Mouse (Mus musculus): ENCODE data around the gene Mrap. TPM values are rescaled to one million over a fixed set of nuclear protein-coding genes. Genes with fewer than 3 reads are reported as not detected.

The Mrap gene
- total and polyA plus RNA-seq, 3 experiments = not detected

- no peak overlapping the region; the same call in 1 of the 2 replicates for H3K4me2 ChIP-seq (ENCODE audit: insufficient read depth, low read depth, poor library complexity, severe bottlenecking)
- no peak overlapping the region for H3K4me3 ChIP-seq (replicated peaks in 1 of 3; ENCODE audit: low read depth in 2 of 3, low read length in 2 of 3, poor library complexity in 1 of 3)
- in situ Hi-C loops (cut with MboI; ENCODE audit: low pct_ligation_motif_present, low pct_unique_long_range_greater_than_20kb, low sequenced_read_pairs) (loop anchor here (25.0 kb wide), 1 partner anchor 323 kb away; the partner anchor contains the start of gene Hunk), dilution Hi-C loops (cut with MboI; ENCODE audit: extremely low pct_ligation_motif_present, extremely low pct_unique_long_range_greater_than_20kb, low sequenced_read_pairs) (no loop called here)
- H3K27ac ChIP-seq (ENCODE audit: insufficient read depth, low read depth) = no peak overlapping the region
- no peak for DNase-seq (ENCODE audit: extremely low read depth)
- no peaks in the 10 kb centered on the region for H3K79me2 ChIP-seq (replicated peaks; ENCODE audit: control insufficient read depth, extremely low read depth, insufficient read depth, poor library complexity, severe bottlenecking)
- H3K4me1 ChIP-seq (ENCODE audit: control insufficient read depth in 1 of 2, insufficient read depth in 2 of 2) = peaks cover 7 to 17% of the 10 kb centered on the region in 2 experiments; a peak in 3 of 4 replicates
- no peak overlapping the region for H3K9ac ChIP-seq (ENCODE audit: insufficient read depth, low read depth)
- no peak for TF ChIP-seq MAZ (IDR thresholded peaks at IDR 0.05; ENCODE audit: low read depth, low read length)
- TF ChIP-seq POLR2AphosphoS2 (IDR thresholded peaks at IDR 0.05; ENCODE audit: low read depth, low read length) = no peak
- TF ChIP-seq BHLHE40 (IDR thresholded peaks at IDR 0.05; ENCODE audit: low read depth, low read length) = peak; percentile 55
- no peak for TF ChIP-seq KAT2A (IDR thresholded peaks at IDR 0.05; ENCODE audit: insufficient replicate concordance, low read length)
- TF ChIP-seq ZKSCAN1 (IDR thresholded peaks at IDR 0.05; ENCODE audit: borderline replicate concordance, low read depth, low read length) = no peak
- TF ChIP-seq ZNF384 (IDR thresholded peaks at IDR 0.05; ENCODE audit: low read depth, low read length) = no peak
- TF ChIP-seq RCOR1 (conservative IDR thresholded peaks at IDR 0.05; ENCODE audit: low read depth, low read length) = no peak
- no peak for TF ChIP-seq ZMIZ1 (IDR thresholded peaks at IDR 0.05; ENCODE audit: low read depth, low read length)
- peaks cover 5% of the 10 kb centered on the region for H3K9me3 ChIP-seq (replicated peaks; ENCODE audit: low read length)
- no peaks in the 10 kb centered on the region for H3K36me3 ChIP-seq (replicated peaks in 1 of 2; ENCODE audit: control insufficient read depth in 1 of 2, insufficient read depth in 1 of 2, low read length in 1 of 2)
- peaks cover 60% of the 10 kb centered on the region for H3K27me3 ChIP-seq (replicated peaks)
Observed at GRCm38 (mm10) chr16:90710313-90710712, 27.7 kb upstream of the Mrap start.

GRCm38 (mm10) chr16:90724051-90724450 is 14.0 kb upstream of the Mrap start:
- Histone ChIP-seq H3K79me2 (replicated peaks; ENCODE audit: control insufficient read depth, extremely low read depth, insufficient read depth, poor library complexity, severe bottlenecking) (peaks cover 7% of the 10 kb centered on the region), H3K27ac (ENCODE audit: insufficient read depth, low read depth) (no peak overlapping the region), H3K9me3 (replicated peaks; ENCODE audit: low read length) (peaks cover 4% of the 10 kb centered on the region), H3K4me1 (ENCODE audit: control insufficient read depth in 1 of 2, insufficient read depth in 2 of 2) (peaks cover 3 to 14% of the 10 kb centered on the region in 2 experiments; a peak in 2 of 4 replicates), H3K27me3 (replicated peaks) (no peaks in the 10 kb centered on the region), H3K36me3 (replicated peaks in 1 of 2; ENCODE audit: control insufficient read depth in 1 of 2, insufficient read depth in 1 of 2, low read length in 1 of 2) (peaks cover 33 to 58% of the 10 kb centered on the region in 2 experiments), H3K4me2 (ENCODE audit: insufficient read depth, low read depth, poor library complexity, severe bottlenecking) (no peak overlapping the region), H3K4me3 (replicated peaks in 1 of 3; ENCODE audit: low read depth in 2 of 3, low read length in 2 of 3, poor library complexity in 1 of 3) (no peak overlapping the region), H3K9ac (ENCODE audit: insufficient read depth, low read depth) (no peak overlapping the region)
- DNase-seq (ENCODE audit: extremely low read depth) = no peak
- TF ChIP-seq ZNF384 (IDR thresholded peaks at IDR 0.05; ENCODE audit: low read depth, low read length) = no peak
- TF ChIP-seq MYC (IDR thresholded peaks at IDR 0.05; ENCODE audit: low read depth, low read length) = no peak
- no peak for TF ChIP-seq ETS1 (conservative IDR thresholded peaks at IDR 0.05; ENCODE audit: low read depth, low read length)
- no peak for TF ChIP-seq MAFK (IDR thresholded peaks at IDR 0.05; ENCODE audit: insufficient replicate concordance, low read length)
- no peak for TF ChIP-seq MEF2A (IDR thresholded peaks at IDR 0.05; ENCODE audit: borderline replicate concordance, low read depth, low read length)
- TF ChIP-seq TCF12 (IDR thresholded peaks at IDR 0.05; ENCODE audit: low read depth, low read length) = no peak
- no peak for TF ChIP-seq HCFC1 (IDR thresholded peaks at IDR 0.05; ENCODE audit: low read depth, low read length)
- no peak for TF ChIP-seq EP300 (IDR thresholded peaks at IDR 0.05; ENCODE audit: low read length)
- TF ChIP-seq KAT2A (IDR thresholded peaks at IDR 0.05; ENCODE audit: insufficient replicate concordance, low read length) = no peak
- no peak for TF ChIP-seq GABPA (IDR thresholded peaks at IDR 0.05; ENCODE audit: insufficient replicate concordance, low read depth, low read length)
- TF ChIP-seq ELF1 (IDR thresholded peaks at IDR 0.05; ENCODE audit: low read depth, low read length) = no peak
- no peak for TF ChIP-seq TBP (conservative IDR thresholded peaks at IDR 0.05; ENCODE audit: low read depth, low read length)
- no peak for TF ChIP-seq BHLHE40 (IDR thresholded peaks at IDR 0.05; ENCODE audit: low read depth, low read length)
- TF ChIP-seq POLR2AphosphoS2 (IDR thresholded peaks at IDR 0.05; ENCODE audit: low read depth, low read length) = no peak
- no peak for TF ChIP-seq POLR2A (IDR thresholded peaks at IDR 0.05; ENCODE audit: low read depth, low read length)
- no peak for TF ChIP-seq ZC3H11A (IDR thresholded peaks at IDR 0.05; ENCODE audit: low read depth, low read length)
- TF ChIP-seq CHD2 (IDR thresholded peaks at IDR 0.05; ENCODE audit: low read length) = no peak
- TF ChIP-seq RCOR1 (conservative IDR thresholded peaks at IDR 0.05; ENCODE audit: low read depth, low read length) = no peak
- no peak for TF ChIP-seq PAX5 (IDR thresholded peaks at IDR 0.05; ENCODE audit: low read length)
- TF ChIP-seq RAD21 (IDR thresholded peaks at IDR 0.05; ENCODE audit: low read depth, low read length) = no peak
- dilution Hi-C loops (cut with MboI; ENCODE audit: extremely low pct_ligation_motif_present, extremely low pct_unique_long_range_greater_than_20kb, low sequenced_read_pairs) (no loop called here), in situ Hi-C loops (cut with MboI; ENCODE audit: low pct_ligation_motif_present, low pct_unique_long_range_greater_than_20kb, low sequenced_read_pairs) (loop anchor here (25.0 kb wide), 1 partner anchor 337 kb away; the partner anchor contains the start of gene Hunk)

Data from CH12.LX (cell line).